Mouse (Mus musculus) limb, embryonic 11.5 days (tissue): ENCODE data around the gene Mphosph9. TPM values are rescaled to one million over a fixed set of nuclear protein-coding genes. Genes with fewer than 3 reads are reported as not detected.
"Not testable (repeated sequence)": the region's sequence is repeated elsewhere in the genome, so short reads cannot be mapped to it uniquely, and the experiment has no call there.

Source experiments
- ATAC-seq: fragments of 200-750 bp; cut with Nextera tagmentation; 2 replicates; pipeline ENCODE4 v1.8.0; 2017; ENCODE audit warnings: low read depth; ENCODE audit not compliant: insufficient number of reproducible peaks, low FRiP score, low TSS enrichment
- DNase-seq: peaks from one replicate; pipeline ENCODE4 v3.0.0-alpha.2; 2015; ENCODE audit warnings: low spot score
- H3K27ac ChIP-seq: fragments of 300-500 bp; sonication (generic); replicated peaks from 2 replicates; pipeline ENCODE4 v1.5.1; 2014; ENCODE audit warnings: low read depth, mild to moderate bottlenecking, low read length
- H3K27me3 ChIP-seq: fragments of 300-500 bp; sonication (generic); 2 replicates; pipeline ENCODE4 v1.6.1; 2014; ENCODE audit warnings: mild to moderate bottlenecking, low read length, mixed read lengths; ENCODE audit not compliant: control insufficient read depth, insufficient read depth
- H3K36me3 ChIP-seq: fragments of 300-500 bp; sonication (generic); 2 replicates; pipeline ENCODE4 v1.6.1; 2014; ENCODE audit warnings: mild to moderate bottlenecking, low read length, moderate library complexity, mixed read lengths; ENCODE audit not compliant: control insufficient read depth, insufficient read depth
- H3K4me1 ChIP-seq: fragments of 300-500 bp; sonication (generic); 2 replicates; pipeline ENCODE4 v1.6.1; 2014; ENCODE audit warnings: low read length, mixed read lengths; ENCODE audit not compliant: control insufficient read depth, insufficient read depth
- H3K4me2 ChIP-seq: fragments of 300-500 bp; sonication (generic); 2 replicates; pipeline ENCODE4 v1.6.1; 2014; ENCODE audit warnings: low read depth, mild to moderate bottlenecking, moderate library complexity; ENCODE audit not compliant: severe bottlenecking
- H3K4me3 ChIP-seq: fragments of 300-500 bp; sonication (generic); 2 replicates; pipeline ENCODE4 v1.5.1; 2014; ENCODE audit warnings: low read depth, low read length
- H3K9ac ChIP-seq: fragments of 300-500 bp; sonication (generic); 2 replicates; pipeline ENCODE4 v1.6.1; 2014; ENCODE audit warnings: mild to moderate bottlenecking, low read length
- H3K9me3 ChIP-seq: fragments of 300-500 bp; sonication (generic); 2 replicates; pipeline ENCODE4 v1.6.1; 2016; ENCODE audit warnings: low read length; ENCODE audit not compliant: control insufficient read depth
- WGBS: fragments of 180-500 bp; shearing (Covaris S2); extraction: QIAGEN DNeasy Blood & Tissue Kit; methylation state at CpG from one replicate; pipeline ENCODE4 v1.1.7; 2014; 5-methylcytosine and 5-hydroxymethylcytosine counted together
- polyA plus RNA-seq: library from polyadenylated mRNA; unstranded; fragments of >200 nt; fragmentation: Nextera tagmentation; extraction: Ambion mirVana; gene quantifications from 2 replicates; pipeline ENCODE4 v1.2.1, GENCODE M21; 2014

The Mphosph9 gene
- polyA plus RNA-seq, 1 experiment from 2014 or later, result 18.3 TPM

DNA sequence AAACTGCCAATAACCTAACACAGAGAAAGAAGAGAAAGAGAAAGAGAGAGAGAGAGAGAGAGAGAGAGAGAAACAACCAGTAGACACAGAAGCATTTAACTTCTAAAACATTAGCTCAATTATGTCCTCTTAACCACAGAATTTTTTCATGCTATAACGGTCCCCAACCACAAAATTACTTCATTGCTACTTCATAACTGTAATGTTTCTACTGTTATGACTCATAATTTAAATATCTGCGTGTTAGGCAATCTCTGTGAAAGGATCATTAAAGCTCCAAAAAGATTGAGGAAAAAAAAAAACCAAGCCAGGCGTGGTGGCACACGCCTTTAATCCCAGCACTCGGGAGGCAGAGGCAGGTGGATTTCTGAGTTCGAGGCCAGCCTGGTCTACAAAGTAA, 24.9 kb downstream of the Mphosph9 start:
- H3K36me3 ChIP-seq, result peaks cover 28% of the 10 kb centered on the region
- 93% methylated on average over 6 of the region's 6 CpGs for WGBS
- H3K9me3 ChIP-seq, ATAC-seq, DNase-seq, H3K4me1 ChIP-seq, H3K4me2 ChIP-seq, H3K4me3 ChIP-seq, H3K27me3 ChIP-seq, H3K9ac ChIP-seq, H3K27ac ChIP-seq: not testable (repeated sequence)

- no peak overlapping the region for H3K4me3 ChIP-seq
- peaks cover 20% of the 10 kb centered on the region for H3K36me3 ChIP-seq
- WGBS, result 73% methylated on average over 4 of the region's 4 CpGs
- DNase-seq, result no peak
- H3K9ac ChIP-seq, result no peak overlapping the region
- no peaks in the 10 kb centered on the region for H3K9me3 ChIP-seq
- H3K4me2 ChIP-seq, result no peak overlapping the region
- H3K4me1 ChIP-seq, result no peaks in the 10 kb centered on the region
- no peak overlapping the region for H3K27ac ChIP-seq
- H3K27me3 ChIP-seq, result no peaks in the 10 kb centered on the region
- ATAC-seq, result no peak
These were observed 27.6 kb downstream of the Mphosph9 start for GRCm38 (mm10) chr5:124300132-124300531.

- H3K9ac ChIP-seq, H3K4me3 ChIP-seq, H3K4me2 ChIP-seq, ATAC-seq, H3K27ac ChIP-seq, H3K9me3 ChIP-seq, H3K4me1 ChIP-seq, H3K27me3 ChIP-seq: not testable (repeated sequence)
- peak; percentile 28 for DNase-seq
- peaks cover 18% of the 10 kb centered on the region for H3K36me3 ChIP-seq
- WGBS, result 73% methylated on average over 3 of the region's 4 CpGs
These were observed 28.5 kb downstream of the Mphosph9 start for GRCm38 (mm10) chr5:124299307-124299706.

DNA sequence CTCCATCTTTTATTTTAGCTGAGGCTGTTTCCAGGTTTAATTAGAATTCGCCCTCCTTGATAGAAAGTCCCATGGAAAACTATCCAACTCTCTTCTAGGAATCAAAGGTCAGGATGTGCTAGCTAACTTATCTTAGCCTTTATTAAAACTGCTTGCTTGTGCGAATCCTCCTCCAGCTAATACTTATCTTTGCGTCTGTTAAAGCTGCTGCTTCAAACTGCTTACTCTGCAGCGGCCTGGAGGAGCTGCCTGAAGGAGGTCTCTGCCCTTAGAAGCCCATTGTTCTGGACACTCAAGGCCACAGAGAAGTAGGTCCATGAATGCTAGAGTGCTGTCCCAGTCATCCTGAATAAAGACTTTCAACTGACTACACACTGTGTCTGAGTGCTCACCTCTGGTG, 31.3 kb downstream of the Mphosph9 start:
- DNase-seq (no peak), ATAC-seq (no peak)
- H3K27ac ChIP-seq, result no peak overlapping the region
- H3K9ac ChIP-seq, result no peak overlapping the region
- WGBS, result 97% methylated on average over 4 of the region's 4 CpGs
- no peak overlapping the region for H3K4me2 ChIP-seq
- no peak overlapping the region for H3K4me3 ChIP-seq
- H3K9me3 ChIP-seq, result no peaks in the 10 kb centered on the region
- H3K36me3 ChIP-seq, result peaks cover 17% of the 10 kb centered on the region
- no peaks in the 10 kb centered on the region for H3K4me1 ChIP-seq
- no peaks in the 10 kb centered on the region for H3K27me3 ChIP-seq

DNA sequence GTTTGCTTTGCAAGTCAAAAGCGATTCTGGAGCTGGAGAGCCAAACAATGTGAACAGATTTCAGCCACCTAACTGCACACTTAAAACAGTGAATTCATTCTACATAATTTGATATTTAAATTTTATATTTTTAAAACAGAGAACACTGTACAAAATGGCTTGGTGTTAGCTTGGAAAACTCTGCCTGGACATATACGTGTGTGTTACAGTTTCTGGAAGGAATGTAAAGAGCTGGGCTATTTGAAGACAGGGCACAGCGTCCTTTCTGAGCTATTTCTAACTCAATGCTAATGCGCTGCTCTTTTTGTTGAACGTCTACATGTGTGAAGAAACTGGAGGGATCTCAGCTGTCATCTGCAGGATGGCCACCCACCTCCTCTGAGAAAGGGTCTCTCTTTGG, 33.8 kb downstream of the Mphosph9 start:
- DNase-seq (no peak), ATAC-seq (no peak)
- Histone ChIP-seq H3K9ac (no peak overlapping the region), H3K9me3 (no peaks in the 10 kb centered on the region), H3K4me1 (no peaks in the 10 kb centered on the region), H3K4me3 (no peak overlapping the region), H3K27me3 (no peaks in the 10 kb centered on the region), H3K27ac (no peak overlapping the region), H3K36me3 (peaks cover 28% of the 10 kb centered on the region; the same call in 1 of the 2 replicates), H3K4me2 (no peak overlapping the region)
- 94% methylated on average over 5 of the region's 5 CpGs for WGBS

DNA sequence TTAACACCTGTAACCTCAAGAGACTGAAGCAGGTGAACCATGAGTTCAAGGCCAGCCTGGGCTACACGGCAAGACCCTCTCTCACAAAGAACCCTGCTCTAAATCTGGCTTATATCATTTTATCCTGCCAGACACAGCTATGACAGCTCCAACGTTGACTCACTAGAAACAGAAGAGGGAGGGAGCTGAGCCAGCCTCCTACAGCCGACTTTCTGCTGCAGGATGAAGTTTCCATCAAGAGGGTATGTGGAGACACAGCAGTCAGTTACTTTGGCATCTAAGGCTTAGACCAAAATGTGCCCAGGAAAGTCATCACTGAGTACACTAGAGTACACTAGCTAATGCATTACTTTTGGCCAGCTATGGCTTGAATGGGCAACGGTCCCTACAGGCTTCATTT, 37.6 kb downstream of the Mphosph9 start:
- WGBS, result 90% methylated on average over 4 of the region's 4 CpGs

DNA sequence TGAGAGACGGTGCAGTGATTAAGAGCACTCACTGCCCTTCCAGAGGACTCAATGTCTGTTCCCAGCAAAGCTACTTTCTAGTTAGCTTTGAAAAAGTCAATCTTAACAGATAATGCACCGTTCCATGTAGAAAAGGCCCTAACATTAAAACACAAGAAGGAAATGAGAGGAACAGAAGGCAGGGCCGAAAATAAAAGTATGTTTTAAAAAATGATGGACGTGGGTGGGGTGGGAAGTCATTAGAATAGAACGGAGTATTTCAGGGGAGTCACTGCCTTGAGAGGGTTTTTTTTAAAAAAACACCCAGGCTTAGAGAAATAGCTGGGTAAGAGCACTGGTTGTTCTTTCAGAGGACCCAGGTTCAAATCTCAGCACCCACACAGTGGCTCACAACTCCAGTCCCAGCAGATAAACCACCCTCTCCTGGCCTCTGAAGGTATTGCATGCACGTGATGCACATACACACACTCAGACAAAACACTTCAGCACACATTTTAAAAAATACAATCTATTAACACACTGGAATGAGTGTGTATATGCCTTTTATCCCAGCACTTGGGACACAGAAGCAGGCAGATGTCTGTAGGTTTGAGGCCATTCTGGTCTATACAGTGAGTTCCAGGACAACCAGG, 40.0 kb downstream of the Mphosph9 start:
- Histone ChIP-seq H3K4me3 (no peak overlapping the region), H3K27me3 (no peaks in the 10 kb centered on the region), H3K9me3 (no peaks in the 10 kb centered on the region; the same call in 1 of the 2 replicates), H3K4me1 (no peaks in the 10 kb centered on the region), H3K9ac (no peak overlapping the region), H3K4me2 (no peak overlapping the region), H3K27ac (no peak overlapping the region), H3K36me3 (peaks cover 27% of the 10 kb centered on the region)
- no peak for ATAC-seq
- 94% methylated on average over 6 of the region's 6 CpGs for WGBS
- no peak for DNase-seq

More for the DNA sequence above, 37.6 kb downstream of the Mphosph9 start:
- DNase-seq, result no peak
- Histone ChIP-seq H3K27me3 (no peaks in the 10 kb centered on the region), H3K9ac (no peak overlapping the region), H3K4me3 (no peak overlapping the region), H3K4me2 (no peak overlapping the region), H3K36me3 (peaks cover 27% of the 10 kb centered on the region), H3K27ac (no peak overlapping the region), H3K9me3 (no peaks in the 10 kb centered on the region; the same call in 1 of the 2 replicates), H3K4me1 (no peaks in the 10 kb centered on the region)
- no peak for ATAC-seq

DNA sequence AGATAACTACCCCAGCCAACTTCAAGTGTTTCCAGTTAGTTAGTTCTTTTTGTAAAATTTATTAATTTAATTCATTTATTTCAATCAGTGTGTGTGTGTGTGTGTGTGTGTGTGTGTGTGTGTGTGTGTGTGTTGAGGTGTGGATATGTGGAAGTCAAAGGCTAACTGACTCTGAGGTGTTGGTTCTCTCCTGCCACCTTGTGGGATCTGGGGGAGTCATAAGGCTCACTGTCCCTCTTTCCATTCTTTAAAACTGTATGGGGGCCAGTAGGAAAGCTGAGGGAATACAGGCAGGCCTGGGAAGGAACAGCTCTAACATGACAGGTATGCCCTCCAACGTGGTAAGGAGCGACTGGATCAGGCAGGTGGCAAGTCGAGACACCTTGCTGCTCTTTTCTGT, 43.4 kb downstream of the Mphosph9 start:
- H3K36me3 ChIP-seq, result peaks cover 19% of the 10 kb centered on the region
- H3K9ac ChIP-seq, result no peak overlapping the region
- H3K27ac ChIP-seq, result no peak overlapping the region
- H3K4me3 ChIP-seq, result no peak overlapping the region
- DNase-seq, result no peak
- no peaks in the 10 kb centered on the region for H3K27me3 ChIP-seq
- WGBS, result 68% methylated on average over 3 of the region's 3 CpGs
- no peaks in the 10 kb centered on the region; the same call in 1 of the 2 replicates for H3K9me3 ChIP-seq
- no peaks in the 10 kb centered on the region for H3K4me1 ChIP-seq
- ATAC-seq, result no peak
- H3K4me2 ChIP-seq, result no peak overlapping the region

DNA sequence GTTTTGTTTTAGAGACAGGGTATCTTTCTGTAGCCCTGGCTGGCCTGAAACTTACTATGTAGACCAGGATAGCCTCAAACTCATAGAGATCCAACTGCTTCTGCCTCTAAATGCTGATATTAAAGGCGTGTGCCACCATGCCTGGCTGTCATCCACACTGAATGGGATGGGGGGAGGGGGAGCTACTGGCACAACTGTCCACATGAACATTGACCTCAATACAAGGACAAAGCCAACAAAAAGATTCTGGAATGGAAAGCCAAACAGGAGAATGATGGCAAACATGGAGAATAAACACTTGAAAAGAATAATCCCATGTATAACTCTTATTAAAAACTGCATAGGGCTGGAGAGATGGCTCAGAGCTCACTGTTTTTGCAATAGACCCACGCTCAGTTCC, 44.9 kb downstream of the Mphosph9 start:
- Histone ChIP-seq H3K36me3 (peaks cover 14% of the 10 kb centered on the region), H3K9me3 (no peaks in the 10 kb centered on the region; the same call in 1 of the 2 replicates), H3K4me2 (no peak overlapping the region), H3K4me1 (no peaks in the 10 kb centered on the region), H3K27me3 (no peaks in the 10 kb centered on the region), H3K9ac (no peak overlapping the region), H3K4me3 (no peak overlapping the region), H3K27ac (no peak overlapping the region)
- 93% methylated on average over 2 of the region's 2 CpGs for WGBS
- ATAC-seq, result no peak
- no peak for DNase-seq
